Mouse (Mus musculus) intestine, embryonic 14.5 days (tissue): ENCODE results near the gene Esd. TPM values are rescaled to one million over a fixed set of nuclear protein-coding genes. Genes with fewer than 3 reads are reported as not detected.

Source experiments
- ATAC-seq: fragments of 200-750 bp; cut with Nextera tagmentation; replicated peaks from 2 replicates; pipeline ENCODE4 v1.8.0; 2017; ENCODE audit warnings: low read depth, moderate number of reproducible peaks, moderate TSS enrichment, moderate library complexity; ENCODE audit not compliant: low FRiP score, low TSS enrichment
- DNase-seq: peaks from one replicate; pipeline ENCODE4 v3.0.0-alpha.2; 2018; ENCODE audit warnings: low spot score
- H3K27ac ChIP-seq: fragments of 300-500 bp; sonication (generic); 2 replicates; pipeline ENCODE4 v1.5.1; 2014; ENCODE audit warnings: low read depth, mild to moderate bottlenecking, control low read depth
- H3K27me3 ChIP-seq: fragments of 300-500 bp; sonication (generic); replicated peaks from 2 replicates; pipeline ENCODE4 v1.6.1; 2014; ENCODE audit warnings: low read length, control low read depth; ENCODE audit not compliant: control insufficient read depth, insufficient read depth
- H3K36me3 ChIP-seq: fragments of 300-500 bp; sonication (generic); 2 replicates; pipeline ENCODE4 v1.6.1; 2014; ENCODE audit warnings: low read length, control low read depth; ENCODE audit not compliant: control insufficient read depth, insufficient read depth
- H3K4me1 ChIP-seq: fragments of 300-500 bp; sonication (generic); replicated peaks from 2 replicates; pipeline ENCODE4 v1.6.1; 2014; ENCODE audit warnings: low read length, control low read depth, mixed read lengths; ENCODE audit not compliant: control insufficient read depth, insufficient read depth
- H3K4me2 ChIP-seq: fragments of 300-500 bp; sonication (generic); 2 replicates; pipeline ENCODE4 v1.6.1; 2014; ENCODE audit warnings: low read length
- H3K4me3 ChIP-seq: fragments of 300-500 bp; sonication (generic); 2 replicates; pipeline ENCODE4 v1.5.1; 2014; ENCODE audit warnings: low read depth, low read length, control low read depth, mixed read lengths
- H3K9ac ChIP-seq: fragments of 300-500 bp; sonication (generic); 2 replicates; pipeline ENCODE4 v1.6.1; 2014; ENCODE audit warnings: mild to moderate bottlenecking, low read length
- H3K9me3 ChIP-seq: fragments of 300-500 bp; sonication (generic); 2 replicates; pipeline ENCODE4 v1.6.1; 2016; ENCODE audit warnings: low read length, control low read depth; ENCODE audit not compliant: control insufficient read depth
- WGBS: fragments of 180-500 bp; shearing (Covaris S2); extraction: QIAGEN DNeasy Blood & Tissue Kit; methylation state at CpG from one replicate; pipeline ENCODE4 v1.1.7; 2014; 5-methylcytosine and 5-hydroxymethylcytosine counted together
- polyA plus RNA-seq: library from polyadenylated mRNA; unstranded; fragments of >200 nt; fragmentation: Nextera tagmentation; extraction: Ambion mirVana; gene quantifications from 2 replicates; pipeline ENCODE4 v1.2.1, GENCODE M21; 2014

The Esd gene
- polyA plus RNA-seq, 1 experiment from 2014 or later = 386 TPM

- H3K4me2 ChIP-seq = no peak overlapping the region
- H3K27ac ChIP-seq = no peak overlapping the region
- no peaks in the 10 kb centered on the region for H3K9me3 ChIP-seq
- WGBS = 69% methylated on average over 3 of the region's 3 CpGs
- peaks cover 26% of the 10 kb centered on the region for H3K36me3 ChIP-seq
- ATAC-seq = no peak
- no peaks in the 10 kb centered on the region for H3K27me3 ChIP-seq
- H3K4me3 ChIP-seq = no peak overlapping the region
- DNase-seq = no peak
- H3K4me1 ChIP-seq = no peaks in the 10 kb centered on the region
- H3K9ac ChIP-seq = no peak overlapping the region
These were observed 55.6 kb downstream of the Esd start for GRCm38 (mm10) chr14:74787717-74788116.

GRCm38 (mm10) chr14:74788766-74789165 lies 56.7 kb downstream of the Esd start:
- 79% methylated on average over 8 of the region's 8 CpGs for WGBS
- DNase-seq (no peak), ATAC-seq (no peak)
- Histone ChIP-seq H3K36me3 (peaks cover 29% of the 10 kb centered on the region), H3K4me2 (no peak overlapping the region), H3K9ac (no peak overlapping the region), H3K27ac (no peak overlapping the region), H3K9me3 (no peaks in the 10 kb centered on the region), H3K4me1 (no peaks in the 10 kb centered on the region), H3K27me3 (no peaks in the 10 kb centered on the region), H3K4me3 (no peak overlapping the region)

GRCm38 (mm10) chr14:74790535-74790934 lies 58.4 kb downstream of the Esd start:
- no peak overlapping the region for H3K4me3 ChIP-seq
- WGBS = 65% methylated on average over 5 of the region's 5 CpGs
- ATAC-seq = no peak

GRCm38 (mm10) chr14:74792793-74793192 lies 60.7 kb downstream of the Esd start:
- Histone ChIP-seq H3K4me3 (no peak overlapping the region), H3K4me1 (no peaks in the 10 kb centered on the region), H3K9me3 (no peaks in the 10 kb centered on the region), H3K27me3 (no peaks in the 10 kb centered on the region), H3K9ac (no peak overlapping the region), H3K4me2 (no peak overlapping the region), H3K27ac (no peak overlapping the region), H3K36me3 (peaks cover 37% of the 10 kb centered on the region)
- WGBS = 79% methylated on average over 6 of the region's 6 CpGs
- no peak for ATAC-seq
- DNase-seq = no peak

More at GRCm38 (mm10) chr14:74790535-74790934, 58.4 kb downstream of the Esd start:
- no peaks in the 10 kb centered on the region for H3K9me3 ChIP-seq
- no peaks in the 10 kb centered on the region for H3K27me3 ChIP-seq
- no peak overlapping the region for H3K27ac ChIP-seq
- no peak for DNase-seq
- H3K9ac ChIP-seq = no peak overlapping the region
- no peaks in the 10 kb centered on the region for H3K4me1 ChIP-seq
- H3K4me2 ChIP-seq = no peak overlapping the region
- H3K36me3 ChIP-seq = peaks cover 35% of the 10 kb centered on the region

- ATAC-seq = no peak
- H3K4me1 ChIP-seq = no peaks in the 10 kb centered on the region
- no peaks in the 10 kb centered on the region for H3K9me3 ChIP-seq
- no peak overlapping the region for H3K4me3 ChIP-seq
- WGBS = 77% methylated on average over 12 of the region's 12 CpGs
- H3K9ac ChIP-seq = no peak overlapping the region
- no peak overlapping the region for H3K27ac ChIP-seq
- H3K4me2 ChIP-seq = no peak overlapping the region
- no peaks in the 10 kb centered on the region for H3K27me3 ChIP-seq
- peaks cover 34% of the 10 kb centered on the region for H3K36me3 ChIP-seq
- no peak for DNase-seq
These were observed 62.8 kb downstream of the Esd start for GRCm38 (mm10) chr14:74794931-74795330.

GRCm38 (mm10) chr14:74797386-74798062 lies 65.4 kb downstream of the Esd start:
- H3K36me3 ChIP-seq = peaks cover 52% of the 10 kb centered on the region
- ATAC-seq = no peak

GRCm38 (mm10) chr14:74798063-74798890 lies 66.2 kb downstream of the Esd start:
- 81% methylated on average over 16 of the region's 16 CpGs for WGBS
- peaks cover 52% of the 10 kb centered on the region for H3K36me3 ChIP-seq
- ATAC-seq (no peak), DNase-seq (no peak)
- no peak overlapping the region for H3K9ac ChIP-seq
- H3K9me3 ChIP-seq = 0 out of 2 replicates have a peak, but pooled peaks cover 3% of the 10 kb centered on the region
- H3K27me3 ChIP-seq = no peaks in the 10 kb centered on the region
- H3K27ac ChIP-seq = no peak overlapping the region
- no peak overlapping the region for H3K4me3 ChIP-seq
- H3K4me2 ChIP-seq = no peak overlapping the region
- no peaks in the 10 kb centered on the region for H3K4me1 ChIP-seq

More at GRCm38 (mm10) chr14:74797386-74798062, 65.4 kb downstream of the Esd start:
- WGBS = 85% methylated on average over 10 of the region's 10 CpGs
- no peak overlapping the region for H3K9ac ChIP-seq
- H3K4me1 ChIP-seq = no peaks in the 10 kb centered on the region
- no peak for DNase-seq
- H3K4me2 ChIP-seq = no peak overlapping the region
- H3K9me3 ChIP-seq = 0 out of 2 replicates have a peak, but pooled peaks cover 3% of the 10 kb centered on the region
- H3K27me3 ChIP-seq = no peaks in the 10 kb centered on the region
- no peak overlapping the region for H3K4me3 ChIP-seq
- no peak overlapping the region for H3K27ac ChIP-seq
